Mouse (Mus musculus): ENCODE measurements around the gene Gm3015.
"Not testable (repeated sequence)": the region's sequence is repeated elsewhere in the genome, so short reads cannot be mapped to it uniquely, and the experiment has no call there.

The Gm3015 gene

DNA sequence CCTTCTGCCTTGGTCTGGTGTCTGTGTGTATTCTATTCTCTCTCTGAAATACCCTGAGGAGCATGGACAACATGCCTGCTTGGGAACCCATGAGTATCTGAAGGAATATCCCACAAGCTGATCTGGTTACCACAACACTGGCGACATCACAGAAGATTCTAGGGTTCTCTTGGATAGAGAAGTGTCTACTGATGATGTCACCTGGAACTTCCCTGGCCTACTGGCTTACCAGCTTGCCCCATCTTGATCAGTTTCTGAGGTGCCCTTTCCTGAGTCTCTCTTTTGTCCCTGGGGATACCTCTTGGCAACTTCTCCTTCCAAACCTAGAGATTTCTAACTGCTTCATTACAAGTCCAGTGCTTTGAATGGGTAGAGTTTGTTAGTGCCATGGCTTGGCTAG, at the start of gene Gm3015:
Gene Gm3015 (minus strand): TSS at position 101 of the 400 bp plus-strand sequence.
- DNase-seq (ENCODE audit: low spot score in 2 of 2): not testable (repeated sequence)

DNA sequence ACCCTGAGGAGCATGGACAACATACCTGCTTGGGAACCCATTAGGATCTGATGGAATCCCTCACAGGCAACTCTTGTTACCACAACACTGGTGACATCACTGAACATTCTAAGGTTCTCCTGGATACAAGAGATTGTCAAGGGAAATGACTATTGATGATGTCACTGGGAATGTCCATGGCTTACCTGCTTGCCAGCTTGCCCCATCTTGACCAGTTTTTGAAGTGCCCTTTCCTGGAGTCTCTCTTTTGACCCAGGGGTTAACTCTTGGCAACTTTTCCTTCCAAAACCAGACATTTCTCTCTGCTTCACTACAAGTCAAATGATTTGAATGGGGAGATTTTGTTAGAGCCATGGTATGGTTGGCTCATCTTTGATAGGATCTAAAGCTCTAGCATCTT, 29.3 kb upstream of the Gm3015 start, which contains the start of gene Gm10377:
Gene Gm10377 (minus strand): TSS at position 101 of the 400 bp plus-strand sequence.
- DNase-seq (ENCODE audit: low spot score in 2 of 2): not testable (repeated sequence)

Data from frontal cortex, postnatal 10 days (tissue).